Mouse (Mus musculus) midbrain, postnatal 0 days (tissue): Measurements from ENCODE around the gene Prg2. TPM values are rescaled to one million over a fixed set of nuclear protein-coding genes. Genes with fewer than 3 reads are reported as not detected.

Experiments
- ATAC-seq: fragments of 200-750 bp; cut with Nextera tagmentation; 2 replicates; pipeline ENCODE4 v1.8.0; 2017; ENCODE audit warnings: moderate number of reproducible peaks, mild to moderate bottlenecking, moderate TSS enrichment, moderate library complexity; ENCODE audit not compliant: low FRiP score
- DNase-seq: peaks from one replicate; pipeline ENCODE4 v3.0.0-alpha.2; 2015; ENCODE audit warnings: low spot score
- H3K27ac ChIP-seq: fragments of 300-500 bp; sonication (generic); 2 replicates; pipeline ENCODE4 v1.5.1; 2014; ENCODE audit warnings: low read depth, mild to moderate bottlenecking, low read length, mixed read lengths
- H3K27me3 ChIP-seq: fragments of 300-500 bp; sonication (generic); 2 replicates; pipeline ENCODE4 v1.6.1; 2014; ENCODE audit warnings: low read length, control low read depth, mixed read lengths; ENCODE audit not compliant: insufficient read depth
- H3K36me3 ChIP-seq: fragments of 300-500 bp; sonication (generic); 2 replicates; pipeline ENCODE4 v1.6.1; 2014; ENCODE audit warnings: low read length, control low read depth, mixed read lengths; ENCODE audit not compliant: insufficient read depth
- H3K4me1 ChIP-seq: fragments of 300-500 bp; sonication (generic); 2 replicates; pipeline ENCODE4 v1.6.1; 2014; ENCODE audit warnings: mild to moderate bottlenecking, control low read depth, antibody characterized with exemption, low read length, mixed read lengths; ENCODE audit not compliant: insufficient read depth
- H3K4me2 ChIP-seq: fragments of 300-500 bp; sonication (generic); 2 replicates; pipeline ENCODE4 v1.6.1; 2014; ENCODE audit warnings: low read depth, mild to moderate bottlenecking, low read length, mixed read lengths; ENCODE audit not compliant: poor library complexity, severe bottlenecking
- H3K4me3 ChIP-seq: fragments of 300-500 bp; sonication (generic); 2 replicates; pipeline ENCODE4 v1.5.1; 2014; ENCODE audit warnings: low read depth, mild to moderate bottlenecking, low read length, moderate library complexity
- H3K9ac ChIP-seq: fragments of 300-500 bp; sonication (generic); replicated peaks from 2 replicates; pipeline ENCODE4 v1.6.1; 2014; ENCODE audit warnings: mild to moderate bottlenecking, low read length, moderate library complexity, mixed read lengths; ENCODE audit not compliant: poor library complexity, severe bottlenecking
- H3K9me3 ChIP-seq: fragments of 300-500 bp; sonication (generic); 2 replicates; pipeline ENCODE4 v1.6.1; 2016; ENCODE audit warnings: low read length, control low read depth
- CTCF ChIP-seq: IDR thresholded peaks from 2 replicates; pipeline ENCODE4 v1.5.1; 2016; ENCODE audit warnings: antibody characterized with exemption, mild to moderate bottlenecking
- WGBS: fragments of 180-500 bp; shearing (Covaris S2); extraction: QIAGEN DNeasy Blood & Tissue Kit; methylation state at CpG from one replicate; pipeline ENCODE4 v1.1.7; 2014; 5-methylcytosine and 5-hydroxymethylcytosine counted together
- polyA plus RNA-seq: library from polyadenylated mRNA; unstranded; fragments of >200 nt; fragmentation: Nextera tagmentation; extraction: Ambion mirVana; gene quantifications from 2 replicates; pipeline ENCODE4 v1.2.1, GENCODE M21; 2015
- total RNA-seq: library from RNA; depleted of rRNA; stranded (reverse); fragments of >200 nt; gene quantifications from 2 replicates; pipeline ENCODE4 v1.2.3, GENCODE M21; 2014

Prg2 gene
- total and polyA plus RNA-seq, 2 experiments from 2014 or later: not detected

DNA sequence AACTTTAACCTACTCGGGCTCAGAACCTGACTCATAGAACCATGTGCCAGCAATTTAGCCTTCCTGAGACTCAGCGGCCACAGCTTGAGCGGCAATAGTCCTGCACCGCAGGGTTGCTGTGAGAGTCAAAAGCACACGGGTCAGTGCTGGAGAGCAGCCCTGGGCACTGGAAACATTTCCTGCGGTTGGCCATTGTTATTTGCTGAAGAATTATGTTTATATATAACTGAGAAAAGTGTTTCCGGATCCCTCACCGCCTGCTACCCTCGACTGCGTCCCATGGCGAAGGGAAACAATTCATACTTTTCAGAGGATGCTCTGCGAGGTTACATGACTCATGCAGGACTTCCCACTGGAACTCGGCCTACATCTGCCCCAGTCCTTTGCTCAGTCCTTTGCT is 21.2 kb downstream of the Prg2 start:
- no peak for TF ChIP-seq CTCF
- no peaks in the 10 kb centered on the region for H3K36me3 ChIP-seq
- no peak overlapping the region for H3K4me3 ChIP-seq
- no peak overlapping the region for H3K9ac ChIP-seq
- H3K4me1 ChIP-seq: no peaks in the 10 kb centered on the region
- H3K27me3 ChIP-seq: no peaks in the 10 kb centered on the region
- H3K9me3 ChIP-seq: no peaks in the 10 kb centered on the region
- H3K4me2 ChIP-seq: no peak overlapping the region
- 66% methylated on average over 13 of the region's 13 CpGs for WGBS
- no peak for DNase-seq
- no peak overlapping the region for H3K27ac ChIP-seq
- no peak for ATAC-seq

GRCm38 (mm10) chr2:85002575-85002974 is 22.3 kb downstream of the Prg2 start:
- H3K27ac ChIP-seq: no peak overlapping the region
- TF ChIP-seq CTCF: no peak
- no peak overlapping the region for H3K4me2 ChIP-seq
- H3K9me3 ChIP-seq: no peaks in the 10 kb centered on the region
- 90% methylated on average over 8 of the region's 8 CpGs for WGBS
- ATAC-seq (no peak), DNase-seq (no peak)
- H3K4me3 ChIP-seq: no peak overlapping the region
- H3K36me3 ChIP-seq: no peaks in the 10 kb centered on the region
- no peak overlapping the region for H3K9ac ChIP-seq
- no peaks in the 10 kb centered on the region for H3K4me1 ChIP-seq
- H3K27me3 ChIP-seq: no peaks in the 10 kb centered on the region

GRCm38 (mm10) chr2:85004341-85004740 is 24.1 kb downstream of the Prg2 start:
- no peak overlapping the region for H3K27ac ChIP-seq
- H3K27me3 ChIP-seq: no peaks in the 10 kb centered on the region
- H3K4me1 ChIP-seq: no peaks in the 10 kb centered on the region
- H3K4me3 ChIP-seq: no peak overlapping the region
- H3K9ac ChIP-seq: no peak overlapping the region
- no peaks in the 10 kb centered on the region for H3K36me3 ChIP-seq
- DNase-seq (no peak), ATAC-seq (no peak)
- H3K4me2 ChIP-seq: no peak overlapping the region
- WGBS: 87% methylated on average over 4 of the region's 4 CpGs
- TF ChIP-seq CTCF: no peak
- no peaks in the 10 kb centered on the region for H3K9me3 ChIP-seq

GRCm38 (mm10) chr2:85006600-85006999 is 26.3 kb downstream of the Prg2 start:
- Histone ChIP-seq H3K9ac (no peak overlapping the region), H3K27me3 (no peaks in the 10 kb centered on the region), H3K36me3 (no peaks in the 10 kb centered on the region), H3K4me3 (no peak overlapping the region), H3K9me3 (no peaks in the 10 kb centered on the region), H3K4me1 (no peaks in the 10 kb centered on the region), H3K4me2 (no peak overlapping the region), H3K27ac (no peak overlapping the region)
- ATAC-seq: no peak
- no peak for TF ChIP-seq CTCF
- DNase-seq: no peak
- 85% methylated on average over 7 of the region's 7 CpGs for WGBS

GRCm38 (mm10) chr2:85007729-85008128 is 27.5 kb downstream of the Prg2 start:
- no peaks in the 10 kb centered on the region for H3K36me3 ChIP-seq
- H3K4me3 ChIP-seq: no peak overlapping the region
- no peaks in the 10 kb centered on the region for H3K27me3 ChIP-seq
- H3K4me1 ChIP-seq: no peaks in the 10 kb centered on the region
- peak; percentile 17 for DNase-seq
- ATAC-seq: no peak
- H3K4me2 ChIP-seq: no peak overlapping the region
- H3K27ac ChIP-seq: no peak overlapping the region
- WGBS: 23% methylated on average over 4 of the region's 4 CpGs
- peak; percentile 69 for TF ChIP-seq CTCF
- H3K9ac ChIP-seq: no peak overlapping the region
- H3K9me3 ChIP-seq: no peaks in the 10 kb centered on the region

DNA sequence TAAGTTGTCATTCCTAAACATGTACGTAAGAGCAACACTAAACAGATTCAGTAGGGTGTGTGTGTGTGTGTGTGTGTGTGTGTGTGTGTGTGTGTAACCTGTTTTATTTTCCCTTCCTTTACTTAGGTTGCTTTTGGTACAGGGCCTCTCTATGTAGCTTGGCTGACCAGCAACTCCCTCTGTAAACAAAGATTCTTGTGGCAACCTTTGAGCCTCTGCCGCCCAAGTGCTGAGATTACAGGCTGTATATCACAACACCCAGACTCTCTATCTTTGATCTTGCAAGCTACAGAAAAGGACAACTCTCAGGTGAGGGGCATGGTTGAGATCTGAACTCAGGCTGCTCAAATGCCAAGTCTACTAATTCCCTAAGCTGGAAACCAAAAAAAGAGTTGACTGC is 29.0 kb downstream of the Prg2 start:
- ATAC-seq: no peak
- 78% methylated on average over 2 of the region's 2 CpGs for WGBS
- Histone ChIP-seq H3K27me3 (no peaks in the 10 kb centered on the region), H3K36me3 (no peaks in the 10 kb centered on the region), H3K9ac (no peak overlapping the region), H3K4me2 (no peak overlapping the region), H3K27ac (no peak overlapping the region), H3K9me3 (no peaks in the 10 kb centered on the region), H3K4me1 (no peaks in the 10 kb centered on the region), H3K4me3 (no peak overlapping the region)
- no peak for TF ChIP-seq CTCF
- no peak for DNase-seq
